Mouse (Mus musculus): Measurements from ENCODE around the gene Coro2b. TPM values are rescaled to one million over a fixed set of nuclear protein-coding genes. Genes with fewer than 3 reads are reported as not detected.

Gene Coro2b
- polyA plus RNA-seq, 2 experiments: 0.57 to 1.1 TPM

GRCm38 (mm10) chr9:62423871-62424270 lies 113.0 kb downstream of the Coro2b start:
- TF ChIP-seq EP300 (IDR thresholded peaks at IDR 0.05; ENCODE audit: low read depth): no peak
- TF ChIP-seq CTCF (IDR thresholded peaks at IDR 0.05; ENCODE audit: low read depth): no peak
- 85% methylated on average over 10 of the region's 10 CpGs for WGBS (ENCODE audit: insufficient replicate concordance)

DNA sequence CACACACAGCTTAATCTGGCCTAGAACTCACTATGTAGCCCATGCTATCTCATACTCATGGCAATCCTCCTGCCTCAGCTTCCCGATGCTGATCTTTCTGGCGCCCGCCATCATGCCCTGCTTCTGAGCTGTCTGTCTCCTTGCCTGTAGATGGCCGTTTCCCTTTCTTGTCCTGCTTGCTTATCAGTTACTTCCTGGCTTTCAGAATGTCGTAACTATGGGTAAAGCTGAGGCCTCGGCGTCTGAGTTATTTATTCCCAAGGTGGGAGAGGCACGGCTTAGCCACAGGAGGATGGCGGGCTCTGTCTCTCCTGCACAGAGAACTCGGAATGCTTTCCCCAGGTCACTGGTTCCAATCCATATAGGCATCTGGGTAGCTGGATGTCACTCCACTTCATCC lies 113.9 kb downstream of the Coro2b start:
- no peaks in the 10 kb centered on the region for H3K27me3 ChIP-seq (ENCODE audit: control insufficient read depth, insufficient read depth, low read length)
- H3K9ac ChIP-seq (replicated peaks): no peak overlapping the region
- no peak overlapping the region for H3K27ac ChIP-seq
- DNase-seq (ENCODE audit: low read depth in 3 of 3, low spot score in 3 of 3) (no peak), ATAC-seq (ENCODE audit: insufficient read depth) (no peak)
- H3K9me3 ChIP-seq (ENCODE audit: control insufficient read depth, low read length): no peaks in the 10 kb centered on the region
- TF ChIP-seq EP300 (IDR thresholded peaks at IDR 0.05; ENCODE audit: low read depth) (no peak), CTCF (IDR thresholded peaks at IDR 0.05; ENCODE audit: low read depth) (no peak)
- no peak overlapping the region for H3K4me3 ChIP-seq (ENCODE audit: insufficient read depth in 1 of 2, low read depth in 2 of 2, low read length in 2 of 2)
- peaks cover 0 to 10% of the 10 kb centered on the region in 2 experiments; a peak in 1 of 4 replicates for H3K4me1 ChIP-seq (replicated peaks; ENCODE audit: control insufficient read depth in 2 of 2, insufficient read depth in 2 of 2, low read length in 1 of 2)
- H3K36me3 ChIP-seq (replicated peaks; ENCODE audit: control insufficient read depth, insufficient read depth, low read depth): no peaks in the 10 kb centered on the region
- H3K4me2 ChIP-seq (ENCODE audit: low read depth): no peak overlapping the region
- 31% methylated on average over 10 of the region's 10 CpGs for WGBS (ENCODE audit: insufficient replicate concordance)

More at GRCm38 (mm10) chr9:62423871-62424270, 113.0 kb downstream of the Coro2b start:
- Histone ChIP-seq H3K27ac (no peak overlapping the region), H3K4me3 (ENCODE audit: insufficient read depth in 1 of 2, low read depth in 2 of 2, low read length in 2 of 2) (no peak overlapping the region), H3K9ac (replicated peaks) (no peak overlapping the region), H3K36me3 (replicated peaks; ENCODE audit: control insufficient read depth, insufficient read depth, low read depth) (no peaks in the 10 kb centered on the region), H3K27me3 (ENCODE audit: control insufficient read depth, insufficient read depth, low read length) (no peaks in the 10 kb centered on the region), H3K4me2 (ENCODE audit: low read depth) (no peak overlapping the region), H3K4me1 (replicated peaks; ENCODE audit: control insufficient read depth in 2 of 2, insufficient read depth in 2 of 2, low read length in 1 of 2) (peaks cover 0 to 10% of the 10 kb centered on the region in 2 experiments; a peak in 1 of 4 replicates), H3K9me3 (ENCODE audit: control insufficient read depth, low read length) (no peaks in the 10 kb centered on the region)
- ATAC-seq (ENCODE audit: insufficient read depth) (no peak), DNase-seq (ENCODE audit: low read depth in 3 of 3, low spot score in 3 of 3) (no peak)

DNA sequence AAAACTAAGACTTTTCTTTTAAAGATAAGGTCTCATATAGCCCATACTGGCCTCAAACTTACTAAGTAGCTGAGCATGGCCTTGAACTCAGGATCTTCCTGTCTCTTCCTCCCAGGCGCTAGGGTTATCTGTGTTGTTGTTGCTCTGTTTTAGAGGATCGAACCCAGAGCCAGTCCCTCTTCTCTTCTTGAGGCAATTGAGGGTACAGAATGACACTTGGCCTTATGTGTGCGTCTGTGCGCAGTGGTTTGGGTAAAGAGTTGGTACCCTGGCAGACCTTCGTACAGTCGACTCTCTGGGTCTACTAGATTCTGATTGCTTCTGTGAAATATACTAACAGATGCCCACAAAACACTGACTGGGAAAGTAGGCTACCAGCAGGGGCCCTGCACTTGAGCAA lies 114.9 kb downstream of the Coro2b start:
- H3K36me3 ChIP-seq (replicated peaks; ENCODE audit: control insufficient read depth, insufficient read depth, low read depth): no peaks in the 10 kb centered on the region
- no peak overlapping the region for H3K4me3 ChIP-seq (ENCODE audit: insufficient read depth in 1 of 2, low read depth in 2 of 2, low read length in 2 of 2)
- no peak for TF ChIP-seq CTCF (IDR thresholded peaks at IDR 0.05; ENCODE audit: low read depth)
- no peak for TF ChIP-seq EP300 (IDR thresholded peaks at IDR 0.05; ENCODE audit: low read depth)
- H3K9me3 ChIP-seq (ENCODE audit: control insufficient read depth, low read length): no peaks in the 10 kb centered on the region
- no peaks in the 10 kb centered on the region for H3K27me3 ChIP-seq (ENCODE audit: control insufficient read depth, insufficient read depth, low read length)
- no peak overlapping the region for H3K4me2 ChIP-seq (ENCODE audit: low read depth)
- ATAC-seq (ENCODE audit: insufficient read depth) (no peak), DNase-seq (ENCODE audit: low read depth in 3 of 3, low spot score in 3 of 3) (no peak)
- 75% methylated on average over 6 of the region's 6 CpGs for WGBS (ENCODE audit: insufficient replicate concordance)
- H3K27ac ChIP-seq: no peak overlapping the region
- H3K9ac ChIP-seq (replicated peaks): no peak overlapping the region
- H3K4me1 ChIP-seq (replicated peaks; ENCODE audit: control insufficient read depth in 2 of 2, insufficient read depth in 2 of 2, low read length in 1 of 2): peaks cover 0 to 10% of the 10 kb centered on the region in 2 experiments; a peak in 1 of 4 replicates

DNA sequence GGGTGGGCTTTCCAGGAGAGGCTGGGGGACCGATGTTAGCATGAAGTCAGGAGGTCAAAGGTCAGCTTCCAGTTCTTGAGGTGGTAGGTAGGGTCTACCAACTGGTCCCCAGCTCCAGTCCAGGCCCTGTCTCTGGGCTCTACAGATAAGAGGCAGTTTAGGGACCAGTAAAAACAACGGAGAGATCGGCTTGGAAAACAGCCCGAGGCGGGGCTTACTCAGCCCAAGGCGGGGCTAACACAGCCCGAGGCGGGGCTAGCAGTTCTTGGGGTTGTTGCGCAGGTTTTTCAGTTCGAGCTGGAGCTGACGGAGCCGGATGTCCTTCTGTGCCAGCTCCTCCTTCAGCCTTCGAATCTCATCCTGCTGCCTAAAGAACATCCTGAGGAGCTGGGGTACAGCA lies 115.8 kb downstream of the Coro2b start:
- TF ChIP-seq CTCF (IDR thresholded peaks at IDR 0.05; ENCODE audit: low read depth): no peak
- TF ChIP-seq EP300 (IDR thresholded peaks at IDR 0.05; ENCODE audit: low read depth): peak; percentile 44
- peak overlapping the region; percentile 63 for H3K4me2 ChIP-seq (ENCODE audit: low read depth)
- no peaks in the 10 kb centered on the region for H3K27me3 ChIP-seq (ENCODE audit: control insufficient read depth, insufficient read depth, low read length)
- H3K9ac ChIP-seq (replicated peaks): no peak overlapping the region
- H3K4me3 ChIP-seq (ENCODE audit: insufficient read depth in 1 of 2, low read depth in 2 of 2, low read length in 2 of 2): peak overlapping the region; percentile 28 to 56
- peaks cover 0 to 10% of the 10 kb centered on the region in 2 experiments; a peak in 1 of 4 replicates for H3K4me1 ChIP-seq (replicated peaks; ENCODE audit: control insufficient read depth in 2 of 2, insufficient read depth in 2 of 2, low read length in 1 of 2)
- under 1% methylated on average over 13 of the region's 13 CpGs for WGBS (ENCODE audit: insufficient replicate concordance)
- no peak overlapping the region for H3K27ac ChIP-seq
- ATAC-seq (ENCODE audit: insufficient read depth) (peak; percentile 91), DNase-seq (ENCODE audit: low read depth in 3 of 3, low spot score in 3 of 3) (peak; percentile 50 to 60 (median 51))
- no peaks in the 10 kb centered on the region for H3K36me3 ChIP-seq (replicated peaks; ENCODE audit: control insufficient read depth, insufficient read depth, low read depth)
- no peaks in the 10 kb centered on the region for H3K9me3 ChIP-seq (ENCODE audit: control insufficient read depth, low read length)

DNA sequence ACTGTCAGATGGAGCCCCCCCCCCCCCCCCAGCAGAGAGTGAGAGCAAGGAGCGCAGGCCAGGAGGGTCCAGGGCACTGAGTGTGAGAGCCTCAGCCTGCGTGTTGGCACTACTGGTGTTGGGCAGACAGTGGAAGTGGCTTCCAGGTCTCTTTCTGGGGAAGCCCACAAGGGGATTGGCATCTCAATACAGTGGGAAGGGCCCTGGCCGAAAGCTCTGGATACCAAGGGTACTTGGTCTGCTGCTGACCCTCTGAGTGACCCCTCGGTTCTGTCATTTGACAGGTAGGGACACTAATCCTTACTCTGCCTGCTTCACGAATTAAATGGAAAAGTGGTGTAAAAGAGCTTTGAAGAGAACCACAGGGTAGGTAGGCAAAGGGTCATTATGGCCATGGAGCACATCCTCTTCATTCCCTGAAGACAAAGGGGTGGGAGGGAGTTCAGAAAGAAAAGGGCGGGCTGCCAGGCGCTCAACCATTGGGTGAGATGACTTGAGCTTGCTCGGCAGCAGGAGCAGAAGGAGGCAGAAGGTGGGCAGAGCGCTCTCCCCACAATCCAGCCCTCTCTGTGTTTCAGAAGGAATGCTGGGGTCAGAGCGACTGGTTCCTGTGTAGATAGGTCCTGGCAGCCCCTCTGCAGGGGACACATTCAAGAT lies 116.5 kb downstream of the Coro2b start:
- no peaks in the 10 kb centered on the region for H3K9me3 ChIP-seq (ENCODE audit: control insufficient read depth, low read length)
- no peaks in the 10 kb centered on the region for H3K27me3 ChIP-seq (ENCODE audit: control insufficient read depth, insufficient read depth, low read length)
- H3K4me3 ChIP-seq (ENCODE audit: insufficient read depth in 1 of 2, low read depth in 2 of 2, low read length in 2 of 2): peak overlapping the region; percentile 28 to 43; a peak in 2 of 4 replicates
- peak overlapping the region; percentile 20 for H3K9ac ChIP-seq (replicated peaks)
- peaks cover 0 to 9% of the 10 kb centered on the region in 2 experiments; a peak in 1 of 4 replicates for H3K4me1 ChIP-seq (replicated peaks; ENCODE audit: control insufficient read depth in 2 of 2, insufficient read depth in 2 of 2, low read length in 1 of 2)
- DNase-seq (ENCODE audit: low read depth in 3 of 3, low spot score in 3 of 3): no peak
- no peak overlapping the region for H3K27ac ChIP-seq
- WGBS (ENCODE audit: insufficient replicate concordance): 56% methylated on average over 10 of the region's 10 CpGs
- no peaks in the 10 kb centered on the region for H3K36me3 ChIP-seq (replicated peaks; ENCODE audit: control insufficient read depth, insufficient read depth, low read depth)
- ATAC-seq (ENCODE audit: insufficient read depth): peak; percentile 21; the same call in 1 of the 2 replicates
- TF ChIP-seq EP300 (IDR thresholded peaks at IDR 0.05; ENCODE audit: low read depth): no peak
- no peak for TF ChIP-seq CTCF (IDR thresholded peaks at IDR 0.05; ENCODE audit: low read depth)
- peak overlapping the region; percentile 63 for H3K4me2 ChIP-seq (ENCODE audit: low read depth)

Data from liver, embryonic 14.5 days (tissue).